Mouse (Mus musculus) embryonic facial prominence, embryonic 12.5 days (tissue): ENCODE measurements around the gene Rab3ip. TPM values are rescaled to one million over a fixed set of nuclear protein-coding genes. Genes with fewer than 3 reads are reported as not detected.

Experiments used
- ATAC-seq: fragments of 200-750 bp; cut with Nextera tagmentation; 2 replicates; pipeline ENCODE4 v1.8.0; 2017; ENCODE audit not compliant: insufficient number of reproducible peaks, insufficient read depth, low FRiP score, low TSS enrichment
- H3K27ac ChIP-seq: fragments of 300-500 bp; sonication (generic); 2 replicates; pipeline ENCODE4 v1.5.1; 2016; ENCODE audit warnings: mild to moderate bottlenecking
- H3K27me3 ChIP-seq: fragments of 300-500 bp; sonication (generic); 2 replicates; pipeline ENCODE4 v1.6.1; 2016; ENCODE audit warnings: mild to moderate bottlenecking, moderate library complexity
- H3K36me3 ChIP-seq: fragments of 300-500 bp; sonication (generic); 2 replicates; pipeline ENCODE4 v1.6.1; 2016; ENCODE audit warnings: mild to moderate bottlenecking
- H3K4me1 ChIP-seq: fragments of 300-500 bp; sonication (generic); 2 replicates; pipeline ENCODE4 v1.6.1; 2016
- H3K4me2 ChIP-seq: fragments of 300-500 bp; sonication (generic); replicated peaks from 2 replicates; pipeline ENCODE4 v1.6.1; 2016; ENCODE audit warnings: mild to moderate bottlenecking, moderate library complexity
- H3K4me3 ChIP-seq: fragments of 300-500 bp; sonication (generic); 2 replicates; pipeline ENCODE4 v1.5.1; 2016; ENCODE audit warnings: mild to moderate bottlenecking
- H3K9ac ChIP-seq: fragments of 300-500 bp; sonication (generic); 2 replicates; pipeline ENCODE4 v1.6.1; 2016; ENCODE audit warnings: mild to moderate bottlenecking, moderate library complexity
- H3K9me3 ChIP-seq: fragments of 300-500 bp; sonication (generic); 2 replicates; pipeline ENCODE4 v1.6.1; 2016; ENCODE audit warnings: mild to moderate bottlenecking, moderate library complexity
- WGBS: fragments of 180-500 bp; shearing (Covaris S2); methylation state at CpG from one replicate; pipeline ENCODE4 v1.1.7; 2016; 5-methylcytosine and 5-hydroxymethylcytosine counted together
- polyA plus RNA-seq: library from polyadenylated mRNA; unstranded; fragments of >200 nt; fragmentation: Nextera tagmentation; extraction: Ambion mirVana; gene quantifications from 2 replicates; pipeline ENCODE4 v1.2.1, GENCODE M21; 2016

Gene Rab3ip
- 36.8 TPM in 2 replicates for polyA plus RNA-seq

GRCm38 (mm10) chr10:116950009-116950769 lies at the start of gene Rab3ip:
TSS of gene Rab3ip (minus strand) at chr10:116950769.
- peak within 1 kb of the TSS; percentile 88 for H3K27ac ChIP-seq
- no peaks in the 10 kb centered on the region for H3K36me3 ChIP-seq
- no peaks in the 10 kb centered on the region for H3K27me3 ChIP-seq
- ATAC-seq: peak; percentile 87
- H3K4me2 ChIP-seq: peak within 1 kb of the TSS; percentile 62
- H3K4me3 ChIP-seq: peak within 1 kb of the TSS; percentile 80
- H3K4me1 ChIP-seq: peaks cover 7% of the 10 kb centered on the region
- WGBS: under 1% methylated on average over 78 of the region's 103 CpGs
- no peaks in the 10 kb centered on the region for H3K9me3 ChIP-seq
- peak within 1 kb of the TSS; percentile 81 for H3K9ac ChIP-seq

DNA sequence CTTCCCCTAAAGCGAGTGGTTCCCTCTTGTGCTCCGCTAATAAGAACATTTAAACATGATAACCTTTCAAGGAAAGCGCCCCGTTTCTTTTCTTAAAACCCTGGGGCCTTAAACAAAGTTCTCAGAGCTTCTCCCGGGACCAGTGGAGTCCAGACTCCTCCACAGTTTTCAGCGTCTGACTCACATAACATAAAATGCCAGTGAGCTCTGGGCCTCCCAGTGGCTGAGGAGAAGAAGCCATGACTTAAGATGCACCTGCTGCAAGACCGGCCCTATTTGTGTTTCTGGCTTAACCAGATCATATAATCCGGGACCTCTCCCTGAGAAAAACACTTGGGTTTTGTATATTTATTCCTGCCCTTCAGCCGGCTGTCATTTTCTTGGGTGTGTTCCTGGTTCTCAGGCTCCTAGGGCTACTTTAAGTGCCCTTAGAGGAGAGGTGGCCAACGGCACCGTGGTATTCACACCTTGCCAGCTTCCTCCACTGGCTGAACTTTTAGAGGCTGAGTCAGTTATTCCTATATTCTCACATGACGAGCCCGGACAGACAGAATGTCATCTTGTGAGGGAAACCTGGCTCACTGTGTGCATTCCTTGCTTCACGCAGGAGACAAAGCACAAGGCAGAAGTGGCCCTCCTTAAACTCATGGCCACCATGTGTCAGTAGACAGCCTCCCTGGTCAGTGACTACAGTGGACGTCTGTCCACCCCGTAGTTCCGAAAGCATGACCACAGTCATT lies 48.3 kb upstream of the Rab3ip start:
- 82% methylated on average over 17 of the region's 17 CpGs for WGBS
- Histone ChIP-seq H3K36me3 (no peaks in the 10 kb centered on the region), H3K4me3 (no peak overlapping the region), H3K9ac (no peak overlapping the region), H3K9me3 (no peaks in the 10 kb centered on the region), H3K27me3 (no peaks in the 10 kb centered on the region), H3K4me2 (no peak overlapping the region), H3K27ac (no peak overlapping the region), H3K4me1 (no peaks in the 10 kb centered on the region; the same call in 1 of the 2 replicates)
- no peak for ATAC-seq

DNA sequence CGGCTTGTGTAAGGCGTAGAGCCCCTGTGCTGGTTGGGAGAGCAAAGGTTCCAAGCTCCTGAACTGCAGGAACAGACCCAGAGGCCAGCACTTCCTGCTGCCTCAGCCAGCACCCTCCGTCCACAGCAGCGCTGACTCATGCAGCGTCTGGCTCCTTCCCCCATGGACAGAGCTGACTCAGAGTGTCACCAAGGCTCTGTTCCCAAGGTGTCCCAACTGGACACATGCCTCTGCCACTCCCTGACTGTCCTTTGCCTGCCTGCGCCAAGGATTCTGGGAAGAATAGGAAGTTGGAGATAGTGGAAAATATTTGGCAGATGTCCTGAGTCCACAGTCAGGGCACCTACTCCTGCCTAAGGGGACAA lies 45.6 kb upstream of the Rab3ip start:
- no peaks in the 10 kb centered on the region; the same call in 1 of the 2 replicates for H3K4me1 ChIP-seq
- no peak overlapping the region for H3K27ac ChIP-seq
- H3K4me3 ChIP-seq: no peak overlapping the region
- no peaks in the 10 kb centered on the region for H3K9me3 ChIP-seq
- no peak overlapping the region for H3K9ac ChIP-seq
- no peak overlapping the region for H3K4me2 ChIP-seq
- no peaks in the 10 kb centered on the region for H3K36me3 ChIP-seq
- 61% methylated on average over 6 of the region's 6 CpGs for WGBS
- H3K27me3 ChIP-seq: no peaks in the 10 kb centered on the region
- ATAC-seq: no peak

DNA sequence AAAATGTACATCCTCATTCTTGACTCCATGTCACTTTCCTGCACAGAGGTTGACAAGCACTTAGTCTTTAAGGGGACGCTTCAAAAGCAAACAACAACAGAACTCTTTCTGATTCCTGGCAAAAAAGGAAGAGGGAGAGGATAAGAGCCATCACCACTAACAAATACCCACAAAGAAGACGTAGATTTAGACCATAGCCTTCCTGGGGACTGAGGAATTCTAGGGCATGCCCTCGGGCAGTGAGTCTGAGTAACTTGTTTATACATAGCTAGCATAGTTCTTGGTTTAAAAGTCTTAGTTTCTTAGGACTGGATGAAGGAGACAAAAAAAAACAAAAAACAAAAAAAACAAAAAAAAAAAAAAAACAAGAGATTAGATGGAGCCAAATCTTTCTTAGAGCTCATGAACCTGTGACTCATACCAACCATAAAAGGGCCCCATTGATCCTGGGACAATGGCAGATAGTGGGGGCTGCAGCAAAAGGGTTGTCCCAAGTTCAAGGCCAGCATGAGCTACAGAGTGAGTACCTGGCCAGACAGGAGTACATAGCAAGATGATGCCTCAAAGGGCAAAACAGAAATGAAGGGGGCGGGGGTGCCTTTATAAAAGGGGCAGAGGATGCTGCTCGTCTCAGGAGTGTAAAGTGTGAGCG lies 45.1 kb upstream of the Rab3ip start:
- Histone ChIP-seq H3K9me3 (no peaks in the 10 kb centered on the region), H3K36me3 (no peaks in the 10 kb centered on the region), H3K4me1 (no peaks in the 10 kb centered on the region; the same call in 1 of the 2 replicates), H3K4me2 (no peak overlapping the region), H3K27ac (no peak overlapping the region), H3K9ac (no peak overlapping the region), H3K27me3 (no peaks in the 10 kb centered on the region), H3K4me3 (no peak overlapping the region)
- ATAC-seq: no peak
- 62% methylated on average over 6 of the region's 6 CpGs for WGBS

- Histone ChIP-seq H3K27ac (no peak overlapping the region), H3K4me2 (no peak overlapping the region), H3K9me3 (no peaks in the 10 kb centered on the region), H3K4me3 (no peak overlapping the region), H3K4me1 (no peaks in the 10 kb centered on the region; the same call in 1 of the 2 replicates), H3K9ac (no peak overlapping the region), H3K27me3 (no peaks in the 10 kb centered on the region), H3K36me3 (no peaks in the 10 kb centered on the region)
- WGBS: 72% methylated on average over 5 of the region's 5 CpGs
- ATAC-seq: no peak
Measured at GRCm38 (mm10) chr10:116995162-116995561, 44.6 kb upstream of the Rab3ip start.

DNA sequence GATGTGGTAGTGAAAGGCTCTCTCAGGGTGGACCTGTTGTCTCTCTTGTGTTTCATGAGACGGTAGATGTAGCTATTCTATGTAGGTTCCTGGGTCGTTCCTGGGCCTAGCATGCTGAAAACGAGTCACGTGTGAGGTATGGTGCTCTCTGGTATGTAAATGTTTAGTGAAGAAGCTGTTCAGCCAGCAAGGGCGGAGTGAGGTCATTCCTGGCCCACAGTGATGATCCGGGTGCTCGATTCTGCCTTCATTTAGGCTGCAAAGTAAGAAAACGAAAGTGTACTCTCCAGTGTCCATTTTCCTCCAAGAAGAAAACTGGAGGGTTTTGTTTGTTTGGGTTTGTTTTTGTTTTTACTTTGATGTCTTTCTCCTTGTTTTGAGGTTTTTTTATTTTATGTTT lies 43.4 kb upstream of the Rab3ip start:
- no peaks in the 10 kb centered on the region for H3K9me3 ChIP-seq
- no peaks in the 10 kb centered on the region; the same call in 1 of the 2 replicates for H3K4me1 ChIP-seq
- no peak overlapping the region for H3K27ac ChIP-seq
- H3K27me3 ChIP-seq: no peaks in the 10 kb centered on the region
- ATAC-seq: no peak
- no peaks in the 10 kb centered on the region for H3K36me3 ChIP-seq
- H3K4me3 ChIP-seq: no peak overlapping the region
- H3K4me2 ChIP-seq: no peak overlapping the region
- WGBS: 81% methylated on average over 8 of the region's 8 CpGs
- no peak overlapping the region for H3K9ac ChIP-seq

DNA sequence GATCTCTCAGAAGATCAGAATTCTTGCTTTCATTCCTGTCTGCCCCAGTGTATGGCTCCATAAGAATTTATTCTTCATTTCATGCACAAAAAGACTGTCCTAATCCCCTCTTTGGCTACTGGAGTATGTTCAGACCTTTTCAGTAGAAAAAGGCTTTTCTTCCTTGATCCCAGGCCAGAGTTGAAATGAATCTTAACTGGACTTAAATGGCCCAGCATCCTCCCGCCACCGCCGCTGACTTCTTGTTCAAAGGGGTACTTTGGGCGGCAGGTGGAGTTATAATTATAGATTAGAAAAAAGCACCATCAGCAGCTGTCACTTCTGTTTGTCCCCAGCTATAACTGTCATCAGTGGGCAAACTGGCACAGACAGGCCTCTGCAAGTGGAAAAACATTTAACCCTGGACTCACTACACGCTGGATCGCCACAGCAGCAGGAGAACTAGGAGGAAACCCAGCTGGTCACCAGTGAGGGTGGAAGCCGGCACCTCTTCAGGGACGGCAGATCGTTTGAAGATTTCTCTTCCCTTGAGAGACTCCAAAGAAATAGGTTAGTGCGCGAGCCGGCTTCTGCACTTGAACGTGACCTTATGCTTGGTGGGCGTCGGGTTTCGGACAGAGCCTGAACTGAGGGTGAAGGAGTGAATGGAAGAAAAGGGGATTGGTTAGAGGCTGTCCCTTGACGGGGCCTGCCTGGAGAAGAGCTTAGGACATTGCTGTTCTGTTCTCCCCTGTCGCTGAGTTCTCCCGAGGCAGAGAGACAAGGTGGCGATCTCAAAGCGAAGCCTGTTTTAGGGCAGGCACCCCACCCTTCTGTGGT lies 35.9 kb upstream of the Rab3ip start, which contains the start of gene Best3:
TSS of gene Best3 (plus strand) at position 51 of the 819 bp plus-strand sequence.
- Histone ChIP-seq H3K4me1 (peaks cover 5% of the 10 kb centered on the region; the same call in 1 of the 2 replicates), H3K4me3 (no peak within 1 kb of the TSS), H3K27ac (0 out of 2 replicates have a peak within 1 kb of the TSS, but pooled peaks have one; percentile 4), H3K9me3 (no peaks in the 10 kb centered on the region), H3K27me3 (no peaks in the 10 kb centered on the region), H3K36me3 (no peaks in the 10 kb centered on the region), H3K4me2 (no peak within 1 kb of the TSS; the same call in 1 of the 2 replicates), H3K9ac (no peak within 1 kb of the TSS)
- 44% methylated on average over 21 of the region's 21 CpGs for WGBS
- no peak for ATAC-seq

DNA sequence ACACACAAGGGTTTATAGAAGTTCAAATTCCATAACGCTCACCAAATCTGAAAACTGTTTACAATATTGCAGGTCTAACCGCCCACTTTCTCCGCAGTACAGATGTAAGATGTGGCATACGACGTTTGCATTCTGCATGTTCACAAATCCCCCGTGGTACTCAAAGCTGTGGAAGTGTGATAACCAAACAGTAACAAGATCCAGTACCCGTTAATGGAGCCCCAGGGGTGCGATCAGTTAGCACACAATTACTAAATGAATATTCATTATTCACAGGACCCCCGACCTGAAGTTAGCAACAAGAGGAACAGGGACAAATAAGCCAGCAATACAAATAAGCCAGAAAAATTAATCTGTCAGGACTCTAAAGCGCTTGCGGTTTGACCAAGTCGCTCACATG lies 34.3 kb upstream of the Rab3ip start:
- H3K27me3 ChIP-seq: no peaks in the 10 kb centered on the region
- H3K9me3 ChIP-seq: no peaks in the 10 kb centered on the region
- H3K4me3 ChIP-seq: no peak overlapping the region
- H3K36me3 ChIP-seq: no peaks in the 10 kb centered on the region
- H3K4me2 ChIP-seq: no peak overlapping the region
- no peak overlapping the region for H3K9ac ChIP-seq
- no peak overlapping the region for H3K27ac ChIP-seq
- H3K4me1 ChIP-seq: peaks cover 5% of the 10 kb centered on the region; the same call in 1 of the 2 replicates
- no peak for ATAC-seq
- WGBS: 71% methylated on average over 12 of the region's 12 CpGs

GRCm38 (mm10) chr10:116982526-116982925 lies 32.0 kb upstream of the Rab3ip start:
- WGBS: 66% methylated on average over 4 of the region's 4 CpGs
- Histone ChIP-seq H3K27ac (no peak overlapping the region), H3K27me3 (no peaks in the 10 kb centered on the region), H3K9ac (no peak overlapping the region), H3K4me3 (no peak overlapping the region), H3K4me2 (no peak overlapping the region), H3K36me3 (no peaks in the 10 kb centered on the region), H3K4me1 (peaks cover 5% of the 10 kb centered on the region; the same call in 1 of the 2 replicates), H3K9me3 (no peaks in the 10 kb centered on the region)
- no peak for ATAC-seq

GRCm38 (mm10) chr10:116980888-116981287 lies 30.3 kb upstream of the Rab3ip start:
- no peak overlapping the region for H3K27ac ChIP-seq

GRCm38 (mm10) chr10:116980273-116980672 lies 29.7 kb upstream of the Rab3ip start:
- 81% methylated on average over 4 of the region's 4 CpGs for WGBS

More at GRCm38 (mm10) chr10:116980888-116981287, 30.3 kb upstream of the Rab3ip start:
- ATAC-seq: no peak
- no peak overlapping the region for H3K4me2 ChIP-seq
- WGBS: 77% methylated on average over 3 of the region's 3 CpGs
- H3K4me3 ChIP-seq: no peak overlapping the region
- no peaks in the 10 kb centered on the region for H3K27me3 ChIP-seq
- H3K9ac ChIP-seq: no peak overlapping the region
- H3K9me3 ChIP-seq: no peaks in the 10 kb centered on the region
- no peaks in the 10 kb centered on the region for H3K4me1 ChIP-seq
- no peaks in the 10 kb centered on the region for H3K36me3 ChIP-seq

More at GRCm38 (mm10) chr10:116980273-116980672, 29.7 kb upstream of the Rab3ip start:
- no peaks in the 10 kb centered on the region for H3K4me1 ChIP-seq
- no peaks in the 10 kb centered on the region for H3K36me3 ChIP-seq
- H3K4me3 ChIP-seq: no peak overlapping the region
- H3K9ac ChIP-seq: no peak overlapping the region
- H3K9me3 ChIP-seq: no peaks in the 10 kb centered on the region
- no peaks in the 10 kb centered on the region for H3K27me3 ChIP-seq
- H3K27ac ChIP-seq: no peak overlapping the region
- no peak for ATAC-seq
- H3K4me2 ChIP-seq: no peak overlapping the region
